Mouse (Mus musculus) limb, embryonic 11.5 days (tissue): ENCODE data around the gene Gmfb. TPM values are rescaled to one million over a fixed set of nuclear protein-coding genes. Genes with fewer than 3 reads are reported as not detected.

Source experiments
- ATAC-seq: fragments of 200-750 bp; cut with Nextera tagmentation; 2 replicates; pipeline ENCODE4 v1.8.0; 2017; ENCODE audit warnings: low read depth; ENCODE audit not compliant: insufficient number of reproducible peaks, low FRiP score, low TSS enrichment
- DNase-seq: peaks from one replicate; pipeline ENCODE4 v3.0.0-alpha.2; 2015; ENCODE audit warnings: low spot score
- H3K27ac ChIP-seq: fragments of 300-500 bp; sonication (generic); replicated peaks from 2 replicates; pipeline ENCODE4 v1.5.1; 2014; ENCODE audit warnings: low read depth, mild to moderate bottlenecking, low read length
- H3K27me3 ChIP-seq: fragments of 300-500 bp; sonication (generic); 2 replicates; pipeline ENCODE4 v1.6.1; 2014; ENCODE audit warnings: mild to moderate bottlenecking, low read length, mixed read lengths; ENCODE audit not compliant: control insufficient read depth, insufficient read depth
- H3K36me3 ChIP-seq: fragments of 300-500 bp; sonication (generic); 2 replicates; pipeline ENCODE4 v1.6.1; 2014; ENCODE audit warnings: mild to moderate bottlenecking, low read length, moderate library complexity, mixed read lengths; ENCODE audit not compliant: control insufficient read depth, insufficient read depth
- H3K4me1 ChIP-seq: fragments of 300-500 bp; sonication (generic); 2 replicates; pipeline ENCODE4 v1.6.1; 2014; ENCODE audit warnings: low read length, mixed read lengths; ENCODE audit not compliant: control insufficient read depth, insufficient read depth
- H3K4me2 ChIP-seq: fragments of 300-500 bp; sonication (generic); 2 replicates; pipeline ENCODE4 v1.6.1; 2014; ENCODE audit warnings: low read depth, mild to moderate bottlenecking, moderate library complexity; ENCODE audit not compliant: severe bottlenecking
- H3K4me3 ChIP-seq: fragments of 300-500 bp; sonication (generic); 2 replicates; pipeline ENCODE4 v1.5.1; 2014; ENCODE audit warnings: low read depth, low read length
- H3K9ac ChIP-seq: fragments of 300-500 bp; sonication (generic); 2 replicates; pipeline ENCODE4 v1.6.1; 2014; ENCODE audit warnings: mild to moderate bottlenecking, low read length
- H3K9me3 ChIP-seq: fragments of 300-500 bp; sonication (generic); 2 replicates; pipeline ENCODE4 v1.6.1; 2016; ENCODE audit warnings: low read length; ENCODE audit not compliant: control insufficient read depth
- WGBS: fragments of 180-500 bp; shearing (Covaris S2); extraction: QIAGEN DNeasy Blood & Tissue Kit; methylation state at CpG from one replicate; pipeline ENCODE4 v1.1.7; 2014; 5-methylcytosine and 5-hydroxymethylcytosine counted together
- polyA plus RNA-seq: library from polyadenylated mRNA; unstranded; fragments of >200 nt; fragmentation: Nextera tagmentation; extraction: Ambion mirVana; gene quantifications from 2 replicates; pipeline ENCODE4 v1.2.1, GENCODE M21; 2014

Gmfb gene
- polyA plus RNA-seq, 1 experiment from 2014 or later: 99.2 TPM

- DNase-seq (no peak), ATAC-seq (no peak)
- no peaks in the 10 kb centered on the region for H3K36me3 ChIP-seq
- no peak overlapping the region for H3K4me3 ChIP-seq
- no peak overlapping the region for H3K27ac ChIP-seq
- 93% methylated on average over 6 of the region's 6 CpGs for WGBS
- no peak overlapping the region for H3K9ac ChIP-seq
- H3K4me1 ChIP-seq: peaks cover 6% of the 10 kb centered on the region
- no peaks in the 10 kb centered on the region for H3K9me3 ChIP-seq
- no peaks in the 10 kb centered on the region for H3K27me3 ChIP-seq
- H3K4me2 ChIP-seq: no peak overlapping the region
Measured at GRCm38 (mm10) chr14:46790723-46791122, 31.3 kb downstream of the Gmfb start.

- no peaks in the 10 kb centered on the region for H3K9me3 ChIP-seq
- H3K36me3 ChIP-seq: no peaks in the 10 kb centered on the region
- H3K27me3 ChIP-seq: no peaks in the 10 kb centered on the region
- no peak overlapping the region for H3K4me2 ChIP-seq
- DNase-seq: no peak
- H3K4me3 ChIP-seq: no peak overlapping the region
- H3K9ac ChIP-seq: no peak overlapping the region
- peaks cover 6% of the 10 kb centered on the region for H3K4me1 ChIP-seq
- H3K27ac ChIP-seq: no peak overlapping the region
- 73% methylated on average over 4 of the region's 4 CpGs for WGBS
- ATAC-seq: no peak
Measured at GRCm38 (mm10) chr14:46790303-46790702, 31.7 kb downstream of the Gmfb start.

GRCm38 (mm10) chr14:46788505-46788901, 33.5 kb downstream of the Gmfb start:
- DNase-seq: no peak
- 32% methylated on average over 8 of the region's 8 CpGs for WGBS
- H3K4me3 ChIP-seq: peak overlapping the region; percentile 76

GRCm38 (mm10) chr14:46787787-46788504, 34.1 kb downstream of the Gmfb start, which contains the start of gene Cnih1:
TSS of gene Cnih1 (minus strand) at chr14:46788411.
- peak; percentile 94 for DNase-seq
- Histone ChIP-seq H3K27ac (peak within 1 kb of the TSS; percentile 94), H3K4me3 (peak within 1 kb of the TSS; percentile 76), H3K9ac (peak within 1 kb of the TSS; percentile 97), H3K4me1 (peaks cover 6% of the 10 kb centered on the region), H3K27me3 (no peaks in the 10 kb centered on the region), H3K4me2 (peak within 1 kb of the TSS; percentile 51), H3K36me3 (no peaks in the 10 kb centered on the region; the same call in 1 of the 2 replicates), H3K9me3 (no peaks in the 10 kb centered on the region)
- WGBS: under 1% methylated on average over 85 of the region's 86 CpGs
- ATAC-seq: peak; percentile 92

More at GRCm38 (mm10) chr14:46788505-46788901, 33.5 kb downstream of the Gmfb start:
- Histone ChIP-seq H3K9ac (no peak overlapping the region; the same call in 1 of the 2 replicates), H3K4me1 (peaks cover 6% of the 10 kb centered on the region), H3K27ac (peak overlapping the region; percentile 10), H3K9me3 (no peaks in the 10 kb centered on the region), H3K27me3 (no peaks in the 10 kb centered on the region), H3K36me3 (no peaks in the 10 kb centered on the region; the same call in 1 of the 2 replicates), H3K4me2 (no peak overlapping the region)
- ATAC-seq: no peak

- ATAC-seq: no peak
- WGBS: under 1% methylated on average over 11 of the region's 11 CpGs
- H3K9me3 ChIP-seq: no peaks in the 10 kb centered on the region
- no peak for DNase-seq
- peak overlapping the region; percentile 76 for H3K4me3 ChIP-seq
- H3K27ac ChIP-seq: no peak overlapping the region; the same call in 1 of the 2 replicates
- H3K36me3 ChIP-seq: no peaks in the 10 kb centered on the region; the same call in 1 of the 2 replicates
- H3K4me2 ChIP-seq: peak overlapping the region; percentile 51
- peaks cover 6% of the 10 kb centered on the region for H3K4me1 ChIP-seq
- H3K27me3 ChIP-seq: no peaks in the 10 kb centered on the region
- H3K9ac ChIP-seq: peak overlapping the region; percentile 97
Measured at GRCm38 (mm10) chr14:46787454-46787786, 34.6 kb downstream of the Gmfb start.

GRCm38 (mm10) chr14:46785247-46785646, 36.8 kb downstream of the Gmfb start:
- peaks cover 6% of the 10 kb centered on the region for H3K4me1 ChIP-seq
- no peak overlapping the region for H3K9ac ChIP-seq
- H3K4me2 ChIP-seq: no peak overlapping the region
- no peaks in the 10 kb centered on the region for H3K9me3 ChIP-seq
- 87% methylated on average over 5 of the region's 5 CpGs for WGBS
- H3K36me3 ChIP-seq: peaks cover 6% of the 10 kb centered on the region; the same call in 1 of the 2 replicates
- ATAC-seq: no peak
- DNase-seq: no peak
- H3K27me3 ChIP-seq: no peaks in the 10 kb centered on the region
- no peak overlapping the region for H3K4me3 ChIP-seq
- no peak overlapping the region for H3K27ac ChIP-seq

- ATAC-seq: no peak
- DNase-seq: no peak
- H3K4me2 ChIP-seq: no peak overlapping the region
- 88% methylated on average over 10 of the region's 10 CpGs for WGBS
- H3K9me3 ChIP-seq: peaks cover 2% of the 10 kb centered on the region; the same call in 1 of the 2 replicates
- H3K27me3 ChIP-seq: no peaks in the 10 kb centered on the region
- no peak overlapping the region for H3K9ac ChIP-seq
- no peak overlapping the region for H3K4me3 ChIP-seq
- peaks cover 23% of the 10 kb centered on the region for H3K36me3 ChIP-seq
- H3K27ac ChIP-seq: no peak overlapping the region
- peaks cover 6% of the 10 kb centered on the region for H3K4me1 ChIP-seq
Measured at GRCm38 (mm10) chr14:46783327-46783926, 38.6 kb downstream of the Gmfb start.

GRCm38 (mm10) chr14:46782187-46782828, 39.7 kb downstream of the Gmfb start:
- no peak for DNase-seq
- Histone ChIP-seq H3K4me1 (peaks cover 6% of the 10 kb centered on the region), H3K9me3 (peaks cover 2% of the 10 kb centered on the region; the same call in 1 of the 2 replicates), H3K4me3 (no peak overlapping the region), H3K36me3 (peaks cover 31% of the 10 kb centered on the region), H3K27me3 (no peaks in the 10 kb centered on the region), H3K9ac (no peak overlapping the region), H3K27ac (no peak overlapping the region), H3K4me2 (no peak overlapping the region)
- ATAC-seq: no peak
- 91% methylated on average over 8 of the region's 8 CpGs for WGBS
